Mouse (Mus musculus) G1E (cell line): ENCODE results near the gene Sirt1. TPM values are rescaled to one million over a fixed set of nuclear protein-coding genes. Genes with fewer than 3 reads are reported as not detected.
A peak's percentile ranks its signal among the peaks of the same experiment; 100 is the strongest.

Source experiments
- ATAC-seq: 2 replicates; pipeline ENCODE4 v1.8.0; 2016; ENCODE audit warnings: mild to moderate bottlenecking; ENCODE audit not compliant: insufficient number of reproducible peaks, poor library complexity, low FRiP score, severe bottlenecking; ENCODE audit errors: extremely low read depth
- DNase-seq: peaks from one replicate; pipeline ENCODE4 v3.0.0; 2012; ENCODE audit warnings: low spot score
- H3K27me3 ChIP-seq: 2 replicates; pipeline ENCODE4 v1.6.1; 2012; ENCODE audit warnings: mild to moderate bottlenecking, low read length, inconsistent platforms; ENCODE audit not compliant: insufficient read depth
- H3K36me3 ChIP-seq: replicated peaks from 2 replicates; pipeline ENCODE3; 2012; ENCODE audit warnings: mild to moderate bottlenecking, inconsistent platforms
- H3K4me1 ChIP-seq: 2 replicates; pipeline ENCODE4 v1.6.1; 2012; ENCODE audit warnings: low read depth, low read length, inconsistent platforms, mixed read lengths; ENCODE audit not compliant: insufficient read depth
- H3K4me3 ChIP-seq: 2 replicates; pipeline ENCODE4 v1.5.1; 2012; ENCODE audit warnings: low read depth, mild to moderate bottlenecking, inconsistent platforms, low read length, moderate library complexity, mixed read lengths
- H3K9me3 ChIP-seq: replicated peaks from 2 replicates; pipeline ENCODE4 v1.6.1; 2012; ENCODE audit warnings: inconsistent platforms
- CTCF ChIP-seq: IDR thresholded peaks from 2 replicates; pipeline ENCODE4 v1.5.1; 2012; ENCODE audit warnings: low read depth, low read length, inconsistent platforms, mixed read lengths
- GATA1 ChIP-seq: IDR thresholded peaks from 2 replicates; pipeline ENCODE4 v1.6.1; 2012; ENCODE audit warnings: borderline replicate concordance, low read length, inconsistent platforms, mixed read lengths
- GATA2 ChIP-seq: IDR thresholded peaks from 2 replicates; pipeline ENCODE4 v1.6.1; 2012; ENCODE audit warnings: low read depth, low read length, inconsistent platforms, borderline replicate concordance
- POLR2AphosphoS5 ChIP-seq: IDR thresholded peaks from 2 replicates; pipeline ENCODE4 v1.6.1; 2012; ENCODE audit warnings: low read depth, low read length, inconsistent platforms; ENCODE audit not compliant: insufficient replicate concordance
- TAL1 ChIP-seq: conservative IDR thresholded peaks from 2 replicates; pipeline ENCODE4 v1.6.1; 2012; ENCODE audit warnings: low read depth, low read length, inconsistent platforms, mixed read lengths
- polyA plus RNA-seq: library from polyadenylated mRNA; stranded (reverse); fragments of >175 nt; gene quantifications from 2 replicates; pipeline ENCODE4 v1.2.3, GENCODE M21; 2012
- total RNA-seq, 2 experiments: library from RNA; stranded (forward) in 1 of 2; stranded (reverse) in 1 of 2; fragments of 200-1000 nt in 1 of 2; fragments of >200 nt in 1 of 2; fragmentation: Nextera tagmentation in 1 of 2; gene quantifications; 2 replicates each; pipeline ENCODE4 v1.2.3; 2014 to 2017

Sirt1 gene
- total and polyA plus RNA-seq, 3 experiments = 1.8 to 38.5 (median 27.5) TPM

GRCm38 (mm10) chr10:63338914-63339643 is 42.4 kb downstream of the Sirt1 start:
- ATAC-seq = peak; percentile 69

GRCm38 (mm10) chr10:63337951-63338836 is 43.3 kb downstream of the Sirt1 start:
- H3K4me1 ChIP-seq = peaks cover 8% of the 10 kb centered on the region
- no peaks in the 10 kb centered on the region for H3K9me3 ChIP-seq
- H3K27me3 ChIP-seq = no peaks in the 10 kb centered on the region
- no peak for TF ChIP-seq GATA2
- TF ChIP-seq POLR2AphosphoS5 = no peak
- no peak for TF ChIP-seq TAL1
- TF ChIP-seq GATA1 = no peak
- TF ChIP-seq CTCF = no peak
- DNase-seq (peak; percentile 46), ATAC-seq (no peak)
- peaks cover 27% of the 10 kb centered on the region for H3K36me3 ChIP-seq
- peak overlapping the region; percentile 75 for H3K4me3 ChIP-seq

More at GRCm38 (mm10) chr10:63338914-63339643, 42.4 kb downstream of the Sirt1 start:
- H3K9me3 ChIP-seq = no peaks in the 10 kb centered on the region
- peak; percentile 68 for DNase-seq
- peaks cover 19% of the 10 kb centered on the region for H3K36me3 ChIP-seq
- TF ChIP-seq CTCF (no peak), TAL1 (no peak), POLR2AphosphoS5 (no peak), GATA2 (no peak)
- peaks cover 8% of the 10 kb centered on the region for H3K4me1 ChIP-seq
- peak overlapping the region; percentile 75 for H3K4me3 ChIP-seq
- H3K27me3 ChIP-seq = no peaks in the 10 kb centered on the region

GRCm38 (mm10) chr10:63337326-63337725 is 44.2 kb downstream of the Sirt1 start:
- Histone ChIP-seq H3K27me3 (no peaks in the 10 kb centered on the region), H3K4me1 (peaks cover 8% of the 10 kb centered on the region), H3K4me3 (peak overlapping the region; percentile 75; the same call in 1 of the 2 replicates), H3K9me3 (no peaks in the 10 kb centered on the region), H3K36me3 (peaks cover 32% of the 10 kb centered on the region)
- DNase-seq (no peak), ATAC-seq (no peak)
- no peak for TF ChIP-seq TAL1

- Histone ChIP-seq H3K36me3 (peaks cover 32% of the 10 kb centered on the region), H3K9me3 (no peaks in the 10 kb centered on the region), H3K4me1 (peaks cover 8% of the 10 kb centered on the region), H3K27me3 (no peaks in the 10 kb centered on the region), H3K4me3 (no peak overlapping the region; the same call in 1 of the 2 replicates)
- TF ChIP-seq CTCF (no peak), GATA1 (no peak), GATA2 (no peak), POLR2AphosphoS5 (no peak), TAL1 (no peak)
- no peak for DNase-seq
- ATAC-seq = no peak
Measured at GRCm38 (mm10) chr10:63336901-63337300, 44.6 kb downstream of the Sirt1 start.

GRCm38 (mm10) chr10:63327091-63327490 is 54.4 kb downstream of the Sirt1 start:
- TF ChIP-seq GATA2 = no peak
- TF ChIP-seq POLR2AphosphoS5 = no peak
- no peak for TF ChIP-seq TAL1
- TF ChIP-seq CTCF = no peak
- TF ChIP-seq GATA1 = no peak
- peaks cover 49% of the 10 kb centered on the region for H3K36me3 ChIP-seq
- no peak for DNase-seq
- no peak overlapping the region for H3K4me3 ChIP-seq
- H3K27me3 ChIP-seq = no peaks in the 10 kb centered on the region
- H3K4me1 ChIP-seq = no peaks in the 10 kb centered on the region
- no peaks in the 10 kb centered on the region for H3K9me3 ChIP-seq
- no peak for ATAC-seq

- Histone ChIP-seq H3K27me3 (no peaks in the 10 kb centered on the region), H3K9me3 (no peaks in the 10 kb centered on the region), H3K4me3 (no peak overlapping the region), H3K4me1 (no peaks in the 10 kb centered on the region), H3K36me3 (peaks cover 57% of the 10 kb centered on the region)
- TF ChIP-seq POLR2AphosphoS5 (no peak), GATA1 (no peak), GATA2 (no peak)
- no peak for ATAC-seq
- no peak for DNase-seq
Measured at GRCm38 (mm10) chr10:63313726-63314125, 67.8 kb downstream of the Sirt1 start.
